In genomic region chr1:144316251-144316650, GRCm38 (mm10) we compare ENCODE assay signal across 27 mouse cellular contexts.
"Had no signal": no experiment of that assay in that cellular context is flagged by ENCODE, and none has a peak within 500 bp of the region (broad histone marks: within the 10 kb centered on the region; RNA-seq: fewer than 3 reads in every experiment).

No protein-coding gene starts in this region.

- H3K4me2 ChIP-seq: embryonic facial prominence, embryonic 12.5 days; embryonic facial prominence, embryonic 13.5 days; embryonic facial prominence, embryonic 15.5 days; forebrain, embryonic 12.5 days; forebrain, embryonic 13.5 days; forebrain, embryonic 15.5 days had no signal

- H3K36me3 ChIP-seq: embryonic facial prominence, embryonic 10.5 days; embryonic facial prominence, embryonic 12.5 days; embryonic facial prominence, embryonic 13.5 days; embryonic facial prominence, embryonic 15.5 days; forebrain, embryonic 10.5 days; forebrain, embryonic 12.5 days; forebrain, embryonic 15.5 days had no signal

- DNase-seq: cerebellum, adult 9-10 months; cerebellum, adult 9-11 months; cerebellum, postnatal 10 days; cerebellum, postnatal 14 days; cerebellum, postnatal 25 days; cerebellum, postnatal 36 days; embryo, embryonic 11 days; forebrain, postnatal 0 days; gastrocnemius, adult 2 months; gastrocnemius, postnatal 10 days; gastrocnemius, postnatal 14 days; gastrocnemius, postnatal 25 days; gastrocnemius, postnatal 36 days; heart, adult 11 months; heart, adult 18-20 months; heart, adult 2 months had no signal

- H3K9me3 ChIP-seq: embryonic facial prominence, embryonic 10.5 days; embryonic facial prominence, embryonic 12.5 days; embryonic facial prominence, embryonic 13.5 days; embryonic facial prominence, embryonic 15.5 days; forebrain, embryonic 10.5 days; forebrain, embryonic 12.5 days; forebrain, embryonic 13.5 days; forebrain, embryonic 15.5 days had no signal

- H3K9ac ChIP-seq: embryonic facial prominence, embryonic 12.5 days; embryonic facial prominence, embryonic 13.5 days; embryonic facial prominence, embryonic 15.5 days; forebrain, embryonic 12.5 days; forebrain, embryonic 13.5 days; forebrain, embryonic 15.5 days; forebrain, postnatal 0 days had no signal

- ATAC-seq: forebrain, embryonic 13.5 days; forebrain, embryonic 14.5 days; forebrain, embryonic 15.5 days; forebrain, embryonic 16.5 days; forebrain, postnatal 0 days had no signal

- H3K4me1 ChIP-seq: embryonic facial prominence, embryonic 10.5 days; embryonic facial prominence, embryonic 12.5 days; embryonic facial prominence, embryonic 13.5 days; embryonic facial prominence, embryonic 15.5 days; forebrain, embryonic 10.5 days; forebrain, embryonic 12.5 days; forebrain, embryonic 13.5 days; forebrain, embryonic 15.5 days had no signal

- H3K27me3 ChIP-seq: embryonic facial prominence, embryonic 12.5 days; embryonic facial prominence, embryonic 13.5 days; embryonic facial prominence, embryonic 15.5 days; forebrain, embryonic 12.5 days; forebrain, embryonic 13.5 days; forebrain, embryonic 15.5 days had no signal

- H3K27ac ChIP-seq: embryonic facial prominence, embryonic 10.5 days; embryonic facial prominence, embryonic 12.5 days; embryonic facial prominence, embryonic 13.5 days; embryonic facial prominence, embryonic 15.5 days; forebrain, embryonic 10.5 days; forebrain, embryonic 12.5 days; forebrain, embryonic 13.5 days; forebrain, embryonic 15.5 days; gastrocnemius, adult 2 months; heart, adult 2 months had no signal

- H3K4me3 ChIP-seq: embryonic facial prominence, embryonic 10.5 days; embryonic facial prominence, embryonic 12.5 days; embryonic facial prominence, embryonic 13.5 days; embryonic facial prominence, embryonic 15.5 days; erythroblast, embryonic 14.5 days; forebrain, embryonic 10.5 days; forebrain, embryonic 12.5 days; forebrain, embryonic 13.5 days; forebrain, embryonic 15.5 days; gastrocnemius, adult 2 months; heart, adult 2 months had no signal
